Mouse (Mus musculus) forebrain, embryonic 14.5 days (tissue): ENCODE data around the gene Plekhg3. TPM values are rescaled to one million over a fixed set of nuclear protein-coding genes. Genes with fewer than 3 reads are reported as not detected.

Source experiments
- ATAC-seq: fragments of 200-750 bp; cut with Nextera tagmentation; 2 replicates; pipeline ENCODE4 v1.8.0; 2017; ENCODE audit warnings: mild to moderate bottlenecking, moderate library complexity
- DNase-seq: peaks from one replicate; pipeline ENCODE4 v3.0.0-alpha.2; 2015; ENCODE audit warnings: low spot score
- H3K27ac ChIP-seq: fragments of 300-500 bp; sonication (generic); 2 replicates; pipeline ENCODE4 v1.5.1; 2014; ENCODE audit warnings: low read depth, mild to moderate bottlenecking, control low read depth, low read length, moderate library complexity
- H3K27me3 ChIP-seq: fragments of 300-500 bp; sonication (generic); replicated peaks from 2 replicates; pipeline ENCODE4 v1.6.1; 2014; ENCODE audit warnings: low read length, control low read depth, mixed read lengths; ENCODE audit not compliant: control insufficient read depth, insufficient read depth
- H3K36me3 ChIP-seq: fragments of 300-500 bp; sonication (generic); 2 replicates; pipeline ENCODE4 v1.6.1; 2014; ENCODE audit warnings: low read length, control low read depth; ENCODE audit not compliant: control insufficient read depth, insufficient read depth
- H3K4me1 ChIP-seq: fragments of 300-500 bp; sonication (generic); 2 replicates; pipeline ENCODE4 v1.6.1; 2014; ENCODE audit warnings: antibody characterized with exemption, low read length, control low read depth; ENCODE audit not compliant: control insufficient read depth, insufficient read depth
- H3K4me2 ChIP-seq: fragments of 300-500 bp; sonication (generic); 2 replicates; pipeline ENCODE4 v1.6.1; 2014; ENCODE audit warnings: mild to moderate bottlenecking, control low read depth, low read length
- H3K4me3 ChIP-seq: fragments of 300-500 bp; sonication (generic); 2 replicates; pipeline ENCODE4 v1.5.1; 2014; ENCODE audit warnings: low read depth, low read length, control low read depth
- H3K9ac ChIP-seq: fragments of 300-500 bp; sonication (generic); 2 replicates; pipeline ENCODE4 v1.6.1; 2014; ENCODE audit warnings: mild to moderate bottlenecking, low read length, control low read depth, moderate library complexity
- H3K9me3 ChIP-seq: fragments of 300-500 bp; sonication (generic); replicated peaks from 2 replicates; pipeline ENCODE4 v1.6.1; 2016; ENCODE audit warnings: low read length, control low read depth, mixed read lengths; ENCODE audit not compliant: control insufficient read depth
- WGBS: fragments of 180-500 bp; shearing (Covaris S2); extraction: QIAGEN DNeasy Blood & Tissue Kit; methylation state at CpG from one replicate; pipeline ENCODE4 v1.1.7; 2014; 5-methylcytosine and 5-hydroxymethylcytosine counted together
- polyA plus RNA-seq: library from polyadenylated mRNA; unstranded; fragments of >200 nt; fragmentation: Nextera tagmentation; extraction: Ambion mirVana; gene quantifications from 2 replicates; pipeline ENCODE4 v1.2.1, GENCODE M21; 2014

The Plekhg3 gene
- polyA plus RNA-seq, 1 experiment from 2014 or later = 0.47 TPM

DNA sequence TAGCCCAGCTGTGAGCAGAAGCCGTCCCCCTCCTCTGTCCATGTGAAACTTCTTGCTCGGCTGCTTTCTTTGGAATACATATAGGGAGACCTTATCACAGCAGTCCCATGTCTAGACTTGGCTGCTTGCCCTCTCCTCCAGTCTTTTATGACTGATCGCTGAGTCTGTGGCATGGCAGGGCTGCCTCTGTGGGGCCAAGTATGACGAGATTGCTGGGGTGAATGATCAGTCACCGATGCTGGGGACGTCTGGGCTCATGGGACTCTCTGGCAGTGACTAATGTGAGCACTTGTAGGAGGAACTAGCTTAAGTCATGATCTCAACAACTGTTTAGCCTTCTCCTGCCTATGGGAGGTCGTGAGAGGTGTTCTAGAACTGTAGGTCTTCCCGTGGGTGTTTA, 21.6 kb downstream of the Plekhg3 start:
- Histone ChIP-seq H3K9ac (no peak overlapping the region), H3K36me3 (no peaks in the 10 kb centered on the region), H3K4me2 (no peak overlapping the region), H3K4me3 (no peak overlapping the region), H3K4me1 (peaks cover 6% of the 10 kb centered on the region), H3K27me3 (no peaks in the 10 kb centered on the region), H3K27ac (no peak overlapping the region), H3K9me3 (no peaks in the 10 kb centered on the region)
- 79% methylated on average over 8 of the region's 8 CpGs for WGBS
- no peak for ATAC-seq
- no peak for DNase-seq

DNA sequence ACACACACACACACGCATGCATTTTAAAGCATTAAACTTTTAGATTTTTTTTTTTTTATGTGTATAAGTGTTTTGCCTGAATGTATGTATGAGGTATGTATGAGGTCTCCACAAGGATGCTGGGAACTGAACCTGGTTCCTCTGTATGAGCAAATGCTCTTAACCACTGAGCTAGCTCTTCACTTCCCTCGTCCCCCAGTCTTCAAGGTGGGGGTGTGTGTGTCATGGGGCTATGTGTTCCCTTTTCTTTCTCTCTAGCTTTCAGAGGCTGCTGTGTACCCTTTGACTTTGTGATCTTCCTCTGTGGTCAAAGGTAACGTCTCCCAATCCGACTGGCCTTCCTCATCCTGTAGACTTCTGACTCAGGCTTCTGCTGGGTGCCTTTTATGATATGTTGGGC, 22.3 kb downstream of the Plekhg3 start:
- H3K4me1 ChIP-seq = peaks cover 2% of the 10 kb centered on the region; the same call in 1 of the 2 replicates
- H3K9me3 ChIP-seq = no peaks in the 10 kb centered on the region
- no peak overlapping the region for H3K4me3 ChIP-seq
- H3K4me2 ChIP-seq = no peak overlapping the region
- H3K36me3 ChIP-seq = no peaks in the 10 kb centered on the region
- WGBS = 94% methylated on average over 4 of the region's 4 CpGs
- DNase-seq = no peak
- no peak for ATAC-seq
- H3K9ac ChIP-seq = no peak overlapping the region
- H3K27me3 ChIP-seq = no peaks in the 10 kb centered on the region
- no peak overlapping the region for H3K27ac ChIP-seq

DNA sequence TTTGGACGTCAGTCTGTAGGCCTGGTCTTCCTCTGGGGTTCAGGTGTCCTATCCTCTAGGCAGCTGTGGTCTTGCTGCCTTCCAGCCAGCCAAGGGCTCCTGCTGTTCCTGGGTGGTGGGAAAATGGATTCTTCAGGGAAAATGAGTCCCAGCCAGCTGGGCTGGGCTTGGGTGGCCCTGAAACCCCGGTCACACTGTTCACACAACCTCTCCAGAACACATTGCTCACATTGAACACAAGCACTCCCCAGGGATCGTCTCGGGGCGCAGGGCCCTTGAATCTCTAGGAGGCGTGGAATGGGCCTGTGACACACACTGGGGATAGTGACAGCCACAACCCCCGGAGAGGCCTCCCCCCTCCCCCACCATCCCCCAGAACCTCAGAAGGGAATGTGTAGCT, 23.2 kb downstream of the Plekhg3 start:
- Histone ChIP-seq H3K4me2 (no peak overlapping the region), H3K4me1 (no peaks in the 10 kb centered on the region), H3K36me3 (no peaks in the 10 kb centered on the region), H3K27me3 (no peaks in the 10 kb centered on the region), H3K9ac (no peak overlapping the region), H3K27ac (no peak overlapping the region), H3K9me3 (no peaks in the 10 kb centered on the region), H3K4me3 (no peak overlapping the region)
- ATAC-seq = no peak
- WGBS = 90% methylated on average over 7 of the region's 7 CpGs
- no peak for DNase-seq

DNA sequence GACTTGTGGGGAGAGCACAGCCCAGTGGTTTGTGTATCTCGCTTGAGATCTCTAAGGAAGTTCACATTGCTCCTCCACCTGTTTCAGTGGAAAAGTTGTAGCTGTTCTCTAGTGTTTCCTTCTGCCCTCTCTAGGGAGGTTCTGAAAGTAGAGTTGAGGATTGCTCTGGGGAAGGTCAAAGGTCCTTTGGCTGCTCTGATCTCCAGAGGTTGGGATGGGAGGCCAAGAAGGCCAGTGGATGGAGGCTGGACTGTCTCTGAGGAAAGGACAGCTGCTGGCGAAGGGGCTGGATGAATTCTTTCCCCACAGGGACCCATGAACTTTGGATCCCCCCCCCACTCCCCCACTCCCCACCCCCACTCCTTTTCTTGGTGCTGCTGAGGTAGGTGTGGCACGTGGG, 23.7 kb downstream of the Plekhg3 start:
- Histone ChIP-seq H3K9ac (no peak overlapping the region), H3K27ac (no peak overlapping the region), H3K36me3 (no peaks in the 10 kb centered on the region), H3K9me3 (no peaks in the 10 kb centered on the region), H3K4me1 (no peaks in the 10 kb centered on the region), H3K4me2 (no peak overlapping the region), H3K4me3 (no peak overlapping the region), H3K27me3 (no peaks in the 10 kb centered on the region)
- no peak for DNase-seq
- no peak for ATAC-seq
- 78% methylated on average over 3 of the region's 3 CpGs for WGBS

DNA sequence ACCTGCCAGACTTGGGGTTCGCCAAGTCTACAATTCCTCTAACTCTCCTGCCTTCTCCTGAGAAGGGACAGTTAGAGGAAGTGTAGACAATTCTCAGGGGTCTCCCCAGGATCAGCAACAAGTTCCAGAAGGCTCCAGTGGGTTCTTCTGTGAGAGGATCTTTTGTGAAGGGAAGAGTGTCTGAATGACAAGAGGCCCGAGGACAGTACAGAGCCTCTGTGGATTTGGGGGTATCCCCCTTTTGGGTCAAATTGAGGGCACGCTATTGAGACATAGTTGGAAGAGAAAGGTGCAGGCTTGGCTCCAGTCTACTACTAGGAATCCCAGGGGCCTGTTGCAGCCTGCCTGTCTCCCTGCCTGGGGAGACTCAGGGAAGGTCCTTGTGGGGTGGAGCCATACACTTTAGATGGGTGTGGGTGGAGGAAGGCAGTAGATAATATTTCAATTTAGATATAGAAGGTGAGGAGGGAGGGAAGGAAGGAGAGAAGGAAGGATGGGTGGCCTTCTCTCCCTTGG, 24.2 kb downstream of the Plekhg3 start:
- Histone ChIP-seq H3K4me1 (no peaks in the 10 kb centered on the region), H3K4me3 (no peak overlapping the region), H3K36me3 (no peaks in the 10 kb centered on the region), H3K27ac (no peak overlapping the region), H3K9ac (no peak overlapping the region), H3K9me3 (no peaks in the 10 kb centered on the region), H3K4me2 (no peak overlapping the region), H3K27me3 (no peaks in the 10 kb centered on the region)
- WGBS = 86% methylated on average over 3 of the region's 3 CpGs
- DNase-seq = no peak
- ATAC-seq = no peak

DNA sequence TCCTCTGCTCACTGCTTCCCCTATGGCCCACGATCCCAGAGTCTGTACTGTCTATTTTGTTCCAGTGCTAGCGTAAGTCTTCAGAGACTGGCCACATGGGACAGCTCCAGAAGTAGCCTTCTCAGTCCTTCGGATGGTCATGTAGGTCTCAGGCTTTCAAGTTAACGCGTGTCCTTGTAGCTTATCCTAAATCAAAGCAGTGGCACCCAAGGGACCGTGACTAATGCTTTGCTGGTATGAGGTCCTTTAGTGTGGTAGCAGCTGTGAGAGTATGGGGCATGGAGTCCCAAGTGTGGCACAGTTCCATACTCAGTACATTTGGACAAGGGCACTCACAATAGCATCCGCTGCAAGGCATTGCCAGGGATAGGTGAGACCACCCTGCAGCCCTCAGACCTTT, 25.5 kb downstream of the Plekhg3 start:
- no peak for DNase-seq
- ATAC-seq = no peak
- WGBS = 83% methylated on average over 7 of the region's 7 CpGs
- no peaks in the 10 kb centered on the region for H3K36me3 ChIP-seq
- H3K27ac ChIP-seq = no peak overlapping the region
- H3K9ac ChIP-seq = no peak overlapping the region
- no peak overlapping the region for H3K4me2 ChIP-seq
- H3K4me1 ChIP-seq = no peaks in the 10 kb centered on the region
- H3K4me3 ChIP-seq = no peak overlapping the region
- H3K27me3 ChIP-seq = no peaks in the 10 kb centered on the region
- no peaks in the 10 kb centered on the region for H3K9me3 ChIP-seq

DNA sequence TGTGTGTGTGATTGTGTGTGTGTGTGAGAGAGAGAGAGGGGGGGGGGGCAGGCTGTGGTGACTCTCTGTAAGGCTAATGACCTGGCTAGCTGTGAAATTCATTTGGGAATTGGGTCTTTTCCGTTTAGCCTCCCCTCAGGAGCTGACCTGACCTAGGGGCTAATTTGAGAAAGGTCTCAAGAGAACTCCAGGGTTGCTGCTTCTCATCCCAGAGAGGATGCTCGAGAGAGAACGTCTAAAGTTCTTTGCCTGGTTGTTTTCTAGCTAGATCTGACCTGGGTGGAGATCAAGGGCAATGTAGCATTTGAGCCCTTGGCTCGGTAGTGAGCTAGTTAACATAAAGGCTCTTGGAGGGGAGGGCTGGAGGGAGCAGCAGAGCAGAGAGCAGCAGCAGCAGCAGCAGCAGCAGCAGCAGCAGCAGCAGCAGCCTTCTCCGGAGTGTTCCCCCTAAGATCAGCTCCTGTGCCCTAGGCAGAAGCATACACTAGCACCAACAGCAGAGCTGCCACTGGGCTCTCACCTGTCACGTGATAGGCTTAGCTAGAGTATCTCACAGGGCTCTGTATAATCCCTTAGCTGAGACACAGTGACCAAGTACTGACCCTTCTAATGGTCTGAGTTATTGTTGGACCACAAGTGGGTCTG, 26.2 kb downstream of the Plekhg3 start:
- no peak overlapping the region for H3K9ac ChIP-seq
- H3K4me1 ChIP-seq = no peaks in the 10 kb centered on the region
- peak; percentile 44; the same call in 1 of the 2 replicates for ATAC-seq
- H3K4me3 ChIP-seq = no peak overlapping the region
- H3K27me3 ChIP-seq = no peaks in the 10 kb centered on the region
- WGBS = 27% methylated on average over 6 of the region's 6 CpGs
- no peak overlapping the region for H3K27ac ChIP-seq
- no peaks in the 10 kb centered on the region for H3K9me3 ChIP-seq
- no peak overlapping the region for H3K4me2 ChIP-seq
- no peak for DNase-seq
- H3K36me3 ChIP-seq = no peaks in the 10 kb centered on the region

DNA sequence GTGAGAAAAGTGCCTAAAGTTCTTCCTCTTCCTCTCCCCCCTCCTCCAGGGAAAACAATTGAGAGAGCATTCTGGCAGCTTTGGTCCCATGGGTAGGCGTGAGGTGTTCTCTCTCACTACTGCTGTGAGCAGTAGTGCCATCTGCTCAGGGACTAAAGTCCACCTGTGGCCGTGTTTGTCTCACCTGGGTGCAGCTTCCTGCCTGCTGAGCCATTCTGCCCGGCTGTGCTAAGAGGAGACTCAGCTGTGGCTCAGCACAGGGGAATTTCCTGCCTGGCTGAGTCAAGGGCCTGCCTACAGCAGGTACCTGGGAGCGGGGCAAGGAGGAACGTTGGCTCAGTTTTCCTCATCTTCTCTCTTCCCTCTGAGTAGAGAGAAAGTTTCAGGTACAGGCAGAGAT, 27.5 kb downstream of the Plekhg3 start:
- Histone ChIP-seq H3K36me3 (no peaks in the 10 kb centered on the region), H3K9ac (no peak overlapping the region), H3K27me3 (no peaks in the 10 kb centered on the region), H3K27ac (no peak overlapping the region), H3K4me1 (no peaks in the 10 kb centered on the region), H3K4me3 (no peak overlapping the region), H3K9me3 (no peaks in the 10 kb centered on the region), H3K4me2 (no peak overlapping the region)
- WGBS = 83% methylated on average over 5 of the region's 5 CpGs
- no peak for ATAC-seq
- DNase-seq = no peak

DNA sequence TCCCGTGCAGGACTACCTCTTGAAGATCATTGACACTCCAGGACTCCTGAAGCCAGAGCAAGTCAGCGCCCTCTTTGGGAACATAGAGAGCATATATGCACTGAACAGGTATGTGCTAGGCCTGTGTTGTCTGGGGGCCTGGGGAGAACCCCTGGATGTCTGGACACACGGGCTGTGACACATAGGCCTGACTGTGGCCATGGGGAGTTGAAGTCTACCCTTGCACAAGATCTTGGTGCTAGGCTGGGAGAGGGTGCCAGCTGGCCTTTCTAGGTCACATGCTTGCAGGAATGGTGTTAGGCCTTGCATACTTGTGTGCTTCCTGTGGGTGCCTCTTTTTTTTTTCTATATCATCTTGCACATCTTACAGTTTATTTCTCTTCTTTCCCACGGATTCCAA, 31.5 kb downstream of the Plekhg3 start:
- H3K9ac ChIP-seq = no peak overlapping the region
- ATAC-seq = no peak

More for the DNA sequence above, 31.5 kb downstream of the Plekhg3 start:
- Histone ChIP-seq H3K4me2 (no peak overlapping the region), H3K27ac (no peak overlapping the region), H3K4me3 (no peak overlapping the region), H3K9me3 (no peaks in the 10 kb centered on the region), H3K36me3 (no peaks in the 10 kb centered on the region), H3K4me1 (no peaks in the 10 kb centered on the region), H3K27me3 (no peaks in the 10 kb centered on the region)
- no peak for DNase-seq
- WGBS = 85% methylated on average over 4 of the region's 4 CpGs
